Mouse (Mus musculus): ENCODE data around the gene Fgfr2.

- TF ChIP-seq CTCF (conservative IDR thresholded peaks at IDR 0.05; ENCODE audit: low read length) (no peak), POU5F1 (IDR thresholded peaks at IDR 0.05; ENCODE audit: borderline replicate concordance, low read length) (no peak), NANOG (IDR thresholded peaks at IDR 0.05; ENCODE audit: borderline replicate concordance, low read length) (no peak)
Measured at GRCm38 (mm10) chr7:133059517-133060104, 63.5 kb downstream of the Fgfr2 start.

Measured in E14TG2a.4 (cell line).